Mouse (Mus musculus) ES-CJ7 (cell line): ENCODE measurements around the gene Ankrd2.

Experiments
- DNase-seq: peaks from one replicate; pipeline ENCODE4 v3.0.0; 2011; ENCODE audit warnings: low read depth, low spot score

The Ankrd2 gene

GRCm38 (mm10) chr19:42015001-42015400 is 20.8 kb upstream of the Ankrd2 start:
- DNase-seq: no peak

DNA sequence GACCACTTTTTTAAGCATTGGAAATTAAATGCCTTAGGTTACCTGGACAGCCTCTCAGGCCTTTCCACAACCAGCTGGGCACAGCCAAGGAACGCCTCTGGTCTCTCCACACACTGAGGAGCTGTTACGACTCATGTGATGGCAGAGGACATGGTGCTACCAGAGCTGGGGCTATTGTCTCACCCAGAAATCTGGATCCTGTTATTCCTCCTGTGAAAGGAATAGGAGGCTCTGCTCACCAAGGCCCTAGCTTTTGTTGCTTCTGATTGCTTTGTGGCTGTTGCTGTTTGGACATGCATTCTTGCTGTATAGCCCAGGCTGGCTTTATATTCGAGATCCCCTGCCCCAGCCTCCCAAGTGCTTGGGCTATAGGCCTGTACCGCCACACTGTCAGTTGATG is 19.5 kb upstream of the Ankrd2 start:
- DNase-seq: no peak

GRCm38 (mm10) chr19:42016840-42017239 is 19.0 kb upstream of the Ankrd2 start:
- no peak for DNase-seq

DNA sequence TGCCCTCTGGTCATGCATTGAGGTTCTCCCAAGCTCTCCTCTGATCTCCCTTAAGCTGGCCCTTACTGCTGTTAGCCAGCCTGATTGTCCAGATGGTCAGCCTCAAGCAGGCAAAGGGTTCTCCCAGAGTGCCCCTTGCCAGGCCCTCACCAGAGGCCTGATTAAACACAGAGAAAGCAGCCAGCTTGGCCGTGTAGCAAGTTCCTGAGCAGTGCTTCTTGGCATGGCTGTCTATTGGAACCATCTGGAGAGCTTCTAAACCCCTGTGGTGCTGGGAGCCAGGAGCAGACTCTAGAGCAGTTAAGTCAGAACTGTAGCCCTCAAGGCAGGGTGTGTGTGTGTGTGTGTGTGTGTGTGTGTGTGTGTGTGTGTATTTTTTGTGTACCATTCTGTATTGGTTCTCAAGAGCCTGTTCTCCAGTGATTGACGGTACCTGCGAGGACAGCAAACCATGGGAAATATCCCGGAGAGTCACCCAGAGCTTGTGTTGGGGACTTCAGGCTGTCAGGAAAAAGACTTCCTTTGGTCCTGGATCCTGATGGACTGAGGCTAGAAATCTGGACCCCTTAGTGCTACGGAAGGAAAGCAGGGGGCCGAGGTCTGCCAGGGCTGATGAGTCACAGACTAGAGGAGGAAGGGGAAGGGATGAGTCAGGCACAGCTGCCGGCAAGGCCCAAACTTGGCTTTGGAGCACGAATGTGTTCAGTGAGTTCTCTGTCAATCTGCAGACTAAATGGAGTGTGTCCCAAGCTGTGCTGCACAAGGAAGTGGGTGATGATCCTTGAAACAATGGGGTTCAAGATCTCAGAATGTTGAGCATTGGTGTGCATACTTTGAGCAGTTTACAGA is 18.2 kb upstream of the Ankrd2 start:
- no peak for DNase-seq

DNA sequence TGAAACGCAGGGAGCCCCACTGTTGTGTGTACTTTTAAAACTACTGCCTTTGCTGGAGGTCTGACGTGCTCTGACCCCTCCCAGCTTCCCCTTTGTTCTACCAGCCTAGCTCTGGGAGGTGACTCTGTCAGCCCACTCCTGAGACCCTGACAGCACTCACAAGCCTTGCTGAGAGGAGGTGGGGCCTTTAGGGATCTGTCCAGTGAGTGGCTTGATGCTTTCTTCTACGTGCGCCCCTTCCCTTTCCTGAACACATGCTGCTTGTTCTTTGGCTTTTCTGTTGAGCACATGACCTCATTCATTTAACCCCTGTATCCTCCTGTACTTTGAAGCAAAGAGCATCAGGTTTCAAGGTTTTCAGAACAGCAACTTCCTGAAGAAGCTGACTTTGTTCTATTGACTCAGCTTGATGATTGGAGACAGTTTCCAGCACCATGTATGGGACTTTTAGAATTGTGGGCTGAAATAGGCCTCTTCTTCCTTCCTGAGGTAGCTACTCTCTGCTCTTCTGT is 16.7 kb upstream of the Ankrd2 start:
- peak; percentile 27 for DNase-seq

DNA sequence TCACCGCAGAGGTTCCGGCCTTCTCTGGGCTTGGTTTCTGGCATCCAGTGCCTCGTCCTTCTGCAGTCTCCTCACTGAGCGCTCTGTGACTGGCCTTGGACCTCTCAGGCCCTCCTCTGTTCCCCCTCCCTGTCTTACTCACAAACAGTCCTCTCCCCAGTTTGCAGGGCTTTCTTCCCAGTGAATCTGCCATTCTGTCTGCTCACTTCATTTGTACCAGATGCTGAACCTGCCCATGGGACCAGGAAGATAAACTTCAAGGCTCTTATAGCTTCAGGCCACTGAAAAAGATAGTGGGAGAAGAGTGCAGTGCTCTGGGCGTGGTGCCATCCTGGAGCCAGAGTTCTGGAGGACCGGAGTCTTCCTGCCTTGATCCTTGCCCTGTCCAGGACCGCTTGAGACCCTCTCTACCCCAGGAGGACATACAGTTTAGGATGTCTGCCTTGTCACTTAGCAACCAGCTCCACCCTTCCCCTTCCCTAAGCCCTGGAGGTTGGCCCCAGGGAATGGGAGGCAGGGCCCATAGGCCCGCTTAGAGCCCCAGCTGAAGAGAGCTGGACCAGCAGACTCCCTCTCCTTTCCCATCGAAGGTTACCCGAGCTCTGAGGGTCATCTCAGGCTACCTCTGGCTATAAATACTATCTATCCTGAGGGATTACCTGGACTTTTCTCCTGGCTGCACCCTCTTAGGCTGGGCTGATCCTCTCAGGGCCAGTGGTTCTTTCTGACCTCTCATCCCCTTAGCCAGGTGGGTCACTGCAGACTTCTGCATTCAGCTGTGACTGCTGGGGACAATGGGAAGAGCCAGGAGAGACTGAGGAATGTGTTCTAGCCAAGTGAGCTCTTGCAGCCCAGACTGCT is 13.9 kb upstream of the Ankrd2 start:
- DNase-seq: no peak

DNA sequence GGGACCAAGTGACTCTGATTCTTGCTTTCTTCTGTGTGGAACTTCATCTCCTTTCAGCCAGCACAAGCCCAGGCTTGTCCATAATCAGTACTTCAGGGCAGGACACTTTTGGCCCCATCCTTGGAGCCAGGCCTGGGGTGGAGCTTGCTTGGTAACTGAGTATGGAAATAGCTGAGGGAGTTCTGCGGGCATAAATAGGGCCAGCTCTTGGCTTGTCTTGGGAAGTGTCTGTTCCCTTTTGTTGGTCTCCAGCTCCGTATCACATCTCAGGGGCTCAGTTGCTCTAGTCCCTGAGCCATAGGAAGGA is 13.3 kb upstream of the Ankrd2 start:
- DNase-seq: peak; percentile 34

GRCm38 (mm10) chr19:42026158-42026557 is 9.6 kb upstream of the Ankrd2 start:
- peak; percentile 67 for DNase-seq

- DNase-seq: no peak
Measured at GRCm38 (mm10) chr19:42031112-42031511, 4.7 kb upstream of the Ankrd2 start.

DNA sequence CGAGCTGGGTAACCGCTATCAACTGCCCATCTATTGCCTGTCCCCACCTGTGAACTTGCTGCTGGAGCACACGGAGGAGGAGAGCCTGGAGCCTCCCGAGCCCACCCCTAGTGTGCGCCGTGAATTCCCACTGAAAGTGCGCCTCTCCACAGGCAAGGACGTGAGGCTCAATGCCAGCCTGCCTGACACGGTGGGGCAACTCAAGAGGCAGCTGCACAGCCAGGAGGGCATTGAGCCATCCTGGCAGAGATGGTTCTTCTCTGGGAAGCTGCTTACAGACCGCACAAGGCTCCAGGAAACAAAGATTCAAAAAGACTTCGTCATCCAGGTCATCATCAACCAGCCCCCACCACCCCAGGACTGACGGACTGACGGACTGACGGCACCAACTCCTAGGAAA is 2.2 kb upstream of the Ankrd2 start:
- no peak for DNase-seq

DNA sequence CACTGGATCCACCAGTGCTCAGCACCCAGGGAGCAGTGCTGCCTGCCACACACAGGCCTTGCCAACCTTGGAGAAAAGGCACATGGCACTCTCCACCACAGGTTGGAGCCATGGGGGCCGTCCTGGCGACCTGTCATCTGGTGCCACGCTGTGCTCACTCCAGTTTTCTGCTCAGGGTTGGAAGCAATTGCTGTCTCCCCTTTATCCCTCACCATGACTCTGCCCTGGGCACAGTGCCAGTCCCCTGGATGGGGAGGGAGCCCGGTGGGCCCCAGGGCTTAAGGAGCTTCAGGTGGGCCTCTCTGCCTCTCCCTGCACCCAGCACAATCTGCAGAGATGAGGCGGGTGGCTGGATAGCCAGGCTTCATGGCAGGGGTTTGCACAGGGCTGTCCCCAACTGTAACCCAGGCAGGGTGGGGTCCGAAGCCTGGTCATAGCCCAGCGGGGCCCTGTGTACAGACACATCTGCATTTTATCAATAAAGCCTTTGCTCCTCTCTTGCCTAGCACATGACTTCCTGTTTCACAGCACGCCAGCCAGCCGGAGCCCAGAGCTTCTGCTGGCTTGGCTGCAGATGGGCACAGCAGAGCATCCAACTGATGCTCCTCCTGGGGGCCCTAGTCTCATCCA is 1.5 kb upstream of the Ankrd2 start:
- DNase-seq: no peak

GRCm38 (mm10) chr19:42034881-42035455 is 832 bp upstream of the Ankrd2 start:
- DNase-seq: no peak

GRCm38 (mm10) chr19:42036357-42036756 is 557 bp downstream of the Ankrd2 start:
- DNase-seq: no peak

DNA sequence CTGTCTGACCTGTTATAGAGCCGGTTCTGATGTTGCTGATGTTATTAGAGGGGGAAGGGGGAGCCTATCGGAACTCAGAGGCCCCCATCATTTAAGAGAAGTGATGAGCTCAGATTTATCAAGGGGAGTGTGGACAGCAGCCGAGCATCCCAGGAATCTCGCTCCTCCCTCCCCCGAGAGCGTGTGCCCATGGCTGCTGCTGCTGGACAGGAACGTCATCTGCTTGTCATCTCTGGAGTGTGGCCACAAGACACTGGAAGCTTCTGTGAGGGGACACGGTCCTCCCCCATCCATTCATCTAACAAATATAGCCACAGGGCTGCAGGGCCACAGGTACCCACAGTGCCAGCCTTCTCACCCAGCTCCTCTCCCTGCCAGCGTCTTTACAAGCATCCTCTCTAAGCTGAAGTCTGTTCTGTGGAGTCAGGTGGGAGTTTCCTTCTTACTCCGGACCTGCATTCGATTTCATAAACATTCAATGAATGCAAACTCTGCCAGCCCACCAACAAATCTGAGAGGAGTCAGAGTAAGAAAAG is 1.4 kb downstream of the Ankrd2 start:
- no peak for DNase-seq

GRCm38 (mm10) chr19:42038310-42038709 is 2.5 kb downstream of the Ankrd2 start:
- DNase-seq: no peak

DNA sequence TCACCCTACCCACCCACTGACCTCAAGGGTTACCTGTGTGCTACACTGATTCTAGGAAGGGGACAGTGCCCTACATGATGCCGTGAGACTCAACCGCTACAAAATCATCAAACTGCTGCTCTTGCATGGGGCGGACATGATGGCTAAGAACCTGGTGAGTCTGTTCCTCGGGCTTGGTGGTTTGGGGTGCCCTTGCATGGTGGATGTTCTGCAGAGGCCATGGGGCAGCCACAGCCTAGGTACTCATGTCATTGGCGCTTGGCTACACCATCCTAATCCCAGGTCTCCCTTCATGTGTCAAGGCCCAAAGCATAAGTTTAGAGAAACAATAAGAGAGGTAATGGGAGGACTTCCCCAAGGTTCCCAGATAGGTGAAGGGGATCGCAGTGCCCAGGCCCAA is 8.2 kb downstream of the Ankrd2 start:
- DNase-seq: no peak

DNA sequence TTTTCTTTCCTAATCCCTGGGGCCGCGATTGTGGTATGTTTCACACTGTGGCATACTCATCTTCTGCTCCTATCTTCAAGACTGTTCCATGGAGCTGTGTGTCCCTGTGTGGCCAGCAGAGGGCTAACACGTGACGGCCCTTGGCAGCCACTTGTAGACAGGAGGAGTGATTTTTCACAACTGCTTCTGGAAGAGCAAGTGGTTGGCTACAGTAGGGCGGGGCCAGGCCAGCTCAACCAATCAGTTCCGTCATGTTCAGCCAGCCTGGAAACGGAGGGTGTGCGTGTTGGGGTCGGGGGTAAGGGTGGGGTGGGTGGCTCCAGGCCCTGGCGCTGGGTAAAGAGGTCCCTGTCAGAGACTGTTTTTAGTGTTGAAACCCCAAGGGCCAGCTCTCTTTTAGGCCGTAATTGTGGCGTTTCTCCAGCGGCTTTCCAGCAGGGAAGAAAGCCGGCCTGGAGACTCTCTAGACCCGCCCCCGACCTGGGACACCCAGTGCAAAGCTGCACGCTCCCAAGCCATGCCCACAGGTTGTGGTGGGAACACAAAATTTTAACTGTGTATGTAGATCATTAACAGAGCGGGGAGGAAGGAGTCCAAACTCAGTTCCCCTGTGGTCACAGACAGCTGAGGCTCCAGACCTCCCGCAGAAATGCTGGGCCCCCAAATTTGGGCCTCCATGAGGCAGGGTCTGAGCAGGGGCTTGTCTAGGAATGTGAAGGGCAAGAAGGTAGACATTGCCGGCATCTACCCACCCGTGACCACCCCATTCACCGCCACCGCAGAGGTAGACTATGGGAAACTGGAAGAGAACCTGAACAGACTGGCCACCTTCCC is 9.7 kb downstream of the Ankrd2 start, which contains the start of gene Hoga1:
Gene Hoga1 (plus strand): TSS at position 342 of the 834 bp plus-strand sequence.
- DNase-seq: peak; percentile 96

- no peak for DNase-seq
Measured at GRCm38 (mm10) chr19:42050251-42050650, 14.5 kb downstream of the Ankrd2 start.

DNA sequence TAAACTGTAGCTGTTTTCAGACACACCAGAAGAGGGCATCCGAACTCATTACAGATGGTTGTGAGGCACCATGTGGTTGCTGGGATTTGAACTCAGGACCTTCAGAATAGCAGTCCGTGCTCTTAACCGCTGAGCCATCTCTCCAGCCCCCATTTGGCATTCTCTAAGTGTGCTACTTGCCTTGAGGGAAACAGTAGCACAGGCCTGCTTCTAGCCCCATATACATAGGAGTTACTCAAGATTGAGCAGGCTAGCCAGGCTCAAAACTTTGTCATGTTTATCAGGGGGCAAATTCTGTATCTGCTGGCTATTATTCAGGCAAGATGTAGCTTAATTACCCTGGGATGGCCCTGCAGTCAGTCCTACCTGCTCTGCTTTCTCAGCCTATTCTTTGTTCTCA is 15.6 kb downstream of the Ankrd2 start:
- DNase-seq: no peak

GRCm38 (mm10) chr19:42051948-42052347 is 16.1 kb downstream of the Ankrd2 start, which contains the start of gene 4933411K16Rik:
Gene 4933411K16Rik, plus strand, starts transcription at chr19:42052248.
- DNase-seq: peak; percentile 16
